Mouse (Mus musculus) kidney, adult 2 months (tissue): ENCODE measurements around the gene Wdr95.

Experiments
- CTCF ChIP-seq: fragments of 200-500 bp; conservative IDR thresholded peaks from 2 replicates; pipeline ENCODE4 v1.5.1; 2011; ENCODE audit warnings: low read depth, mild to moderate bottlenecking, control low read depth, low read length, moderate library complexity, mixed read lengths; ENCODE audit not compliant: insufficient read depth, insufficient read length
- POLR2A ChIP-seq: fragments of 200-500 bp; IDR thresholded peaks from one replicate; pipeline ENCODE4 v1.6.1; 2011; ENCODE audit warnings: low read depth, low read length, control low read depth

DNA sequence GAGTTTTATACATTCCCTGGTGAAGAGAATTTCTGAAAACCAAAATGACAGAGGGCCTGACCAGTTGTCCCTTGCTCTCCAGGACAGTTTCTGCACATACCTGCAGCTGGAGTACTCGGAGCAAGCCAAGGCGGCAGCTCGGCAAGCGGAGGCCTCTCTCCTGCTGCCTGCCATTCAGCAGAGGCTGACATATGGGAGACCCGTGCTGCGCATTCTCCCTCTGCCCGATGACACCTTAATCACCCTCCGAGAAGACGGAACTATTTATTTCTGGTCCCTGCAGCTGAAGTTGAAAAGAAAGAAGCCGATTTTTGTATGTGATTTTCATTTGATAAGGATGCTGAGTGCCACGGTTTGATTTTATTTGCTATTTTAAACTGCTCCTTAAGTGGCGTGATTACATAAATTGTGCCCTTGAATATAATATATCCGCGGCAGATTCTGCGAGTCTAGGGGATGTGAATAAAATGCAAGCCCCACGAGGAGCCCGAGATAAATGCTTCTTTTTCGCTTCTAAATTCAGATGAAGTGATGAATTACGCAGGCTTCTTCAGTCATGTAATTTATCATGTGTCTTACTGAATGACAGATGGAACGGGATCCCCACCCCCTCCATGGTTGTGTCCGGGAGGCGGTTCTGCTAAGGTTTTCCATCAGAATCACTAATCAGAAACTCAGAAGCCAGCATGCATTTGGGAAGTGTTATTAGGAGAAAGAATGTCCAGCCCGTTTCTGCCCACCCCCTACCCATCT is 24.9 kb upstream of the Wdr95 start:
- TF ChIP-seq POLR2A (no peak), CTCF (no peak)
